Mouse (Mus musculus) cortical plate, adult 2 months (tissue): ENCODE measurements around the gene Nectin1. TPM values are rescaled to one million over a fixed set of nuclear protein-coding genes. Genes with fewer than 3 reads are reported as not detected.

Source experiments
- H3K27ac ChIP-seq: fragments of 200-500 bp; 2 replicates; pipeline ENCODE4 v1.5.1; 2012; ENCODE audit warnings: low read length, control low read depth, inconsistent platforms; ENCODE audit not compliant: insufficient read depth
- H3K4me1 ChIP-seq: fragments of 200-500 bp; 2 replicates; pipeline ENCODE4 v1.6.1; 2011; ENCODE audit warnings: low read length; ENCODE audit not compliant: control insufficient read depth, insufficient read depth
- H3K4me3 ChIP-seq: fragments of 200-500 bp; 2 replicates; pipeline ENCODE4 v1.5.1; 2011; ENCODE audit warnings: mild to moderate bottlenecking, low read length, control low read depth; ENCODE audit not compliant: insufficient read depth
- CTCF ChIP-seq: fragments of 200-500 bp; IDR thresholded peaks from 2 replicates; pipeline ENCODE4 v1.5.1; 2011; ENCODE audit warnings: mild to moderate bottlenecking, control low read depth, low read length; ENCODE audit not compliant: insufficient read depth; ENCODE audit errors: extremely low read depth
- POLR2A ChIP-seq: fragments of 200-500 bp; IDR thresholded peaks from 2 replicates; pipeline ENCODE4 v1.6.1; 2011; ENCODE audit warnings: mild to moderate bottlenecking, low read length, control low read depth; ENCODE audit not compliant: insufficient read depth; ENCODE audit errors: extremely low read depth
- polyA plus RNA-seq: library from polyadenylated mRNA; depleted of rRNA; stranded (reverse); fragments of >200 nt; gene quantifications from 2 replicates; pipeline ENCODE4 v1.2.3, GENCODE M21; 2012

Nectin1 gene
- polyA plus RNA-seq, 1 experiment = 19.2 TPM

DNA sequence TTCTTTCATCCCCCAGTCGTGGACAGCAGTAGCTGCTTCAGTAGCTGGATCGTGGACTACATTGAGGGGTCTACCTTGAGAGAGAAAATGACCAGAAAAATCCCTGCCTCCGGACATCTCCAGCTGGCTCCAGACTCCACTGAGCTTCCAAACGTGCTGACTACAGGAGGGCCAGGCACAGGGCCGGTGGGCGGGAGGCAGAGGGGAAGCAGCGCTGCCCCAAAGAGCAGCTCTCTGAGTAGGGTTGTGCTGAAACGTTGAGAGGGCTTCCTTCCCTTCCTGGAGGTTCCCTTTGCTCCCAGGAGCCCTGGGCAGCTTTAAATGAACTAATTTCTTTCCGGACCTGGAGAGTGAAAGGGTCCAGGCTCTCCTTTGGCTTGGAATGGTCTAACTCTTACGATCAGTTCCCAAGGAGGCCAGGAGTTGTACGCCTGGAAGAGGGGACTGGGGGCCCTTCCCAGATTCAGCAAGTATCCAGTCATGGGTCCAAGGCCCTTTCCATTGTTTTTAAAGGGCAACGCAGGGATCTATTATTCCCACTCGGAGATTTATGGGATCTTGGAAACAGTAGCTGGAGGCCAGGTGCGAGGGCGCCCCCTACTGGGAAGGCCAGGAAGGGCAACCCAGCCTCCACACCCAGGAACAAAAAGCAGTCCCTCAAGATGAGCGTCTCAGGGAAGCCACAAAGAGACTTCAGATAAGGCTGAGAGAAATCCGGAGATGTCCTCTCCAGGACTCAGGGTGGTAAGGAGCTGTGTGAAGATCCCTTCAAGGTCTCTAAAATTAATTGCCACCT is 102.1 kb downstream of the Nectin1 start:
- H3K4me3 ChIP-seq = no peak overlapping the region
- TF ChIP-seq CTCF (peak; percentile 74), POLR2A (no peak)
- H3K4me1 ChIP-seq = peaks cover 1% of the 10 kb centered on the region; the same call in 1 of the 2 replicates
- no peak overlapping the region for H3K27ac ChIP-seq

DNA sequence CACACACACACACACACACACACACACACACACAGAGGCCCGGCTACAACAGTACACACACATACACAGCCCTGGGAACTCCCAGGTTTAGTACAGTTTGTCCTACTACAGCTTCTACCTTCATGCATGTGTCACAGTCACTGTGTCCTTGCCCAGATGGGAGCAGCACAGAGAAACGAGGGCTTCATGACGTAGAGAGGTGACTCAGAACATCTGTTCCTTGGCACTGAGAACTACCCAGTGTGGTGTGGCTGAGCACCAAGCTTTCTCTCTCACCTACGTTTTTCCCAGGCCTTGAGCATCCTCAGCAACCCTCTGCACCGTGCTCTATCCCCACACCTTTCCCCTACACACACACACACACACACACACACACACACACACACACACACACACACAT is 104.1 kb downstream of the Nectin1 start:
- no peak for TF ChIP-seq CTCF
- Histone ChIP-seq H3K27ac (no peak overlapping the region), H3K4me1 (peaks cover 1% of the 10 kb centered on the region; the same call in 1 of the 2 replicates), H3K4me3 (no peak overlapping the region)

DNA sequence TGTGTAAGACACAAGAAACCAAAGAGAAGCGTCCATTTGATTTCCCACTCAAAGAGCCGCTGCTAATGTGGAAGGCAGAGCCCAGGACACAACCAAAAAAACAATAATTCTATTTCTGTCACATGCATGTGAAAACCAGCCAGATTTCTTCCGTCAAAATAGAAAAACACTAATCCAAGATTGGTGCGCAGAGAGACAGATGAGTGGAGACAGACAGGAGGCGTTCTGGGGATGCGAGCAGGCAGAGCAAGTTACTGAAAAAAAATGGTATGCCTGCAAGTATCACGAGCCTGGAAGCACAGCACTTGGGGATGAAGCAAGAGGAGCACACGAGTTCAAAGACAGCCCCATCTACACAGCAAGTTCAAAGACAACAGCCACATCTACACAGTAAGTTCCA is 106.5 kb downstream of the Nectin1 start:
- peaks cover 1% of the 10 kb centered on the region; the same call in 1 of the 2 replicates for H3K4me1 ChIP-seq
- no peak for TF ChIP-seq CTCF
- no peak for TF ChIP-seq POLR2A

DNA sequence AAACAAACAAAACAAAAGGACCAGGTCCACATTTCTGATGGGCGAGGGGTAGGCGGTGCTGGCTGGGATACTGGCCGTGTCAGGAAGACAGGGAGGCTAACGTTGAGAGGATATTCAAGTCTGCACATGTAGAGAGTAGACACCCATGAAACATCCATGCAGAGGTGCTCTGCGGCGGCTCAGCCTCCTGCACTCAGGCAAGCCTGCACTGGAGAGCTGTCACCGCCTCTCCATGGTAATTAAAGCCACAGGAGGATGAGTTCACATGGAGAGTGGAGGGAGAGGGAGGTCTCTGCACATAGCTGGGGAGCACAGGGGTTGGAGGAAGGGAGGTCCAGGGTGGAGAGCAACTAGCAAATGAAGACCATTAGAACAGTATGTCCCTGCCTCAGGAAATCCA is 107.4 kb downstream of the Nectin1 start:
- Histone ChIP-seq H3K4me3 (no peak overlapping the region), H3K4me1 (peaks cover 1% of the 10 kb centered on the region; the same call in 1 of the 2 replicates), H3K27ac (no peak overlapping the region)
- TF ChIP-seq CTCF (no peak), POLR2A (no peak)

More for the DNA sequence above, 106.5 kb downstream of the Nectin1 start:
- no peak overlapping the region for H3K4me3 ChIP-seq
- no peak overlapping the region for H3K27ac ChIP-seq

DNA sequence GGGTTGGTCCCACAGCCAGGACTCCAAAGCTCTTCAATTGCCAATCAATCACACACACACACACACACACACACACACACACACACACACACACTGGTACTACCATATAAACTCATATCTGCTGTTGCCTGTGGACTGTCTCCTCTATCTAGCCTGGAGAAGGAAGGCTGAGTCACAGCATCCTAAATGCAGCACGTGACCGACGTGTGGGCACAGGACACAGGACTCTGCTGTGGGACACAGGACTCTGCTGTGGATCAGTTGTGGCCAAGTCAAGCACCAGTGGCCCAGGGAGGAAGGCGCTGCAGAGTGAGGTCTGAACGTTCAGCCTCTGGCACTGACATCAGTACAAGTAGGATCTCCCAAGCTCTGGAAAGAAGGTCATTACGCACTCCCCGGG is 112.1 kb downstream of the Nectin1 start:
- Histone ChIP-seq H3K4me3 (no peak overlapping the region), H3K27ac (no peak overlapping the region), H3K4me1 (no peaks in the 10 kb centered on the region)
- TF ChIP-seq CTCF = no peak
- TF ChIP-seq POLR2A = no peak
